Mouse (Mus musculus) CD4-positive, CD25-positive, alpha-beta regulatory T cell, adult 2 months (primary cell): ENCODE data around the gene Spata6.

Experiments used
- DNase-seq: peaks from one replicate; pipeline ENCODE4 v3.0.0-alpha.2; 2012; ENCODE audit warnings: low read depth, low spot score

Gene Spata6

DNA sequence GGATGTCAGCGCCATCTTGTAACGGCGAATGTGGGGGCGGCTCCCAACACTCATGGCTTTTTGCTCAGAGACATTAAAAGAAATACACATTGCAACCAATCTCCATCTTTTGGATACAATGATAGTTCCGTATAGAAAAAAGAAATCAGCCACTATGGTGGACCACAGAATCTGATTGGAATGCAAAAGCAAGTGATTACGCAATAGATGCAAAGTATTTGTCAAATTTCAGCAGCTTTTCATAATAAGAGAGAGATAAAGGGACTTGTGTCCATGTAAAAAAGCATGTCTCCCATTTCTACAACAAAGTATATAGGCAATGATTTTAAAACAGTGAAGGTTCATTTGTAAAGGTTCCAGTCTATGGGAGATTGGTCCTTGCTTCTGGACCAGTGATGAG is 119.1 kb downstream of the Spata6 start:
- DNase-seq: no peak

DNA sequence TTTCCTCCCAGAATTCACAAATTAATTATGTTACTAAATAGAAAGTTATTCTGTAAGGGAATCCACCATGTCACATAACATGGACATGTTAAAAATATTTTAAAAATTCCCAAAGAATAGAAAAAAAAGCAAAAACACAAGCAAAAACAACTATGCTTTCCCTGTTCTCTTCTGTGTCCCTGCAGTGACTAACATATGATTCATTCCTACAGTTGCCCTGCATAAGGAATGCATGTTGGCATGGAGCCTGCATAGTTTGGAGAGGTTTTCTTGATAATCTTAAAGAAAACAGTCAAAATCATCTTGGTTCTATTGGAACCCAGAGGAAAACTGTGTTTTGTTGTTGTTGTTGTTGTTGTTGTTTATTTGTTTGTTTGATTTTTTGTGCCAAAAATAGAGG is 132.8 kb downstream of the Spata6 start:
- no peak for DNase-seq

DNA sequence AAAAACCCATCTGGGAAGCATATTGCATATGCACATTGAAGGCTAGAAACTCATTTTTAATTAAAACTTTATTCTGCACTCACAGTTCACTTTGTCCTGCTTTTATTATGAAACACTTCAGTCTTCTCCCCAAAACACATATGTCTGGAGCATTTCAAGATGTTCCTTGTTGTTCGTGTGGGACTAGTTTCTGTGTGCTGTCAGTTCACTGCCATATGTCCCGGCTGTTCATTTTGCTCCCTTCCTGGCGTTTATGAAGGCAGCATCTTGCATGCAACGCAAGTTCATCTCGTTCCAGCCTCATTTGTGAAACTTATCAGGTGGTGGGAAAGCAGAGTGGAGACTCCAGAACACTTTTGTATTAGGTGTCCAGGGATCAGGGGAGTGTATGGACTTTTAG is 146.9 kb downstream of the Spata6 start:
- DNase-seq: no peak

DNA sequence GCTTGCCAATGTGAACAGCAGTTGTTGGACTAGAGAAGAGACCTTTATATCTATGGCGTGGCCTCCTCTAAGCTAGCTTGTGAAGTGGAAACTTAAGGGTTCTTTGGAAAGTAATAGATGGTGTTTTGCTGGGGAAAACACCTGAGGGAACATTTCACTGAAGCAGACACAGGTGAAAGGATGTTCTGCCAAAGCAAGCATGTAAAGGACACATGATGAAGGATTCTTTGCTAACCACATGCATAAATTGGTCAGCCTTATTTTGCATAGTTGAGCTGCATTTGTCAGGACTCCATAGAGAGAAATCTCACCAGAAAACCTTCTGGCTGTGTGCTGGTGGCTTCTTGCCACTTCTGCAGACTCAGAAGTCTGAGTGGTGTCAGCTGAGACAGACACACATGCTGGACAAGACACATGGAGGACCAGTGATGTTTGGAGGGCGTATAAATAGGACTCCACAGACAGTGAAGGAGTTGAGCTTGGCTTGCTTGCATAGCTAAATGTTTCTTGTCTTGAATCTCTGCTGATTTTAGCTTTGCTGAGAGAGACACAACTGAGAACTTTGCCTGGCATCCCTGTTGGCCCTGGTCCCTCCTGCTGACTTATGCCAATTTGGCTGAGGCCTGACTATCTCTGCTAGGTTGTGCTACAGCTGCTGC is 148.1 kb downstream of the Spata6 start:
- DNase-seq: no peak
